Mouse (Mus musculus) testis, adult 2 months (tissue): ENCODE measurements around the gene Mrpl35.

ENCODE experiments used
- CTCF ChIP-seq: fragments of 200-500 bp; IDR thresholded peaks from 2 replicates; pipeline ENCODE4 v1.5.1; 2012; ENCODE audit warnings: low read depth, mild to moderate bottlenecking, inconsistent platforms, low read length, moderate library complexity; ENCODE audit not compliant: control insufficient read depth, insufficient read depth, insufficient replicate concordance
- POLR2A ChIP-seq: fragments of 200-500 bp; IDR thresholded peaks from 2 replicates; pipeline ENCODE4 v1.6.1; 2012; ENCODE audit warnings: low read depth, mild to moderate bottlenecking, inconsistent platforms, low read length, moderate library complexity; ENCODE audit not compliant: control insufficient read depth

GRCm38 (mm10) chr6:71778016-71778415 lies 48.8 kb downstream of the Mrpl35 start:
- no peak for TF ChIP-seq POLR2A
- TF ChIP-seq CTCF, result no peak
